Mouse (Mus musculus): ENCODE results near the gene Atp2b2. TPM values are rescaled to one million over a fixed set of nuclear protein-coding genes. Genes with fewer than 3 reads are reported as not detected.
A peak's percentile ranks its signal among the peaks of the same experiment; 100 is the strongest.

The Atp2b2 gene
- polyA plus RNA-seq, 1 experiment from 2014 or later, result 0.97 TPM

GRCm38 (mm10) chr6:113798921-113799320, 243.5 kb downstream of the Atp2b2 start:
- no peaks in the 10 kb centered on the region for H3K9me3 ChIP-seq (replicated peaks; ENCODE audit: control insufficient read depth, low read length)
- no peak for ATAC-seq (ENCODE audit: insufficient read depth, low FRiP score)
- H3K27me3 ChIP-seq (ENCODE audit: control insufficient read depth, insufficient read depth, low read length), result no peaks in the 10 kb centered on the region

GRCm38 (mm10) chr6:113795241-113795702, 247.1 kb downstream of the Atp2b2 start:
- 13% methylated on average over 4 of the region's 4 CpGs for WGBS
- H3K27me3 ChIP-seq (ENCODE audit: control insufficient read depth, insufficient read depth, low read length), result no peaks in the 10 kb centered on the region
- H3K4me3 ChIP-seq (replicated peaks; ENCODE audit: low read length), result no peak overlapping the region

More at GRCm38 (mm10) chr6:113798921-113799320, 243.5 kb downstream of the Atp2b2 start:
- Histone ChIP-seq H3K27ac (ENCODE audit: low read length) (no peak overlapping the region), H3K4me3 (replicated peaks; ENCODE audit: low read length) (no peak overlapping the region), H3K36me3 (ENCODE audit: control insufficient read depth, insufficient read depth, low read length) (no peaks in the 10 kb centered on the region), H3K4me2 (ENCODE audit: low read depth, low read length) (no peak overlapping the region), H3K9ac (ENCODE audit: low read length) (no peak overlapping the region), H3K4me1 (ENCODE audit: control insufficient read depth, insufficient read depth, low read length) (peaks cover 11% of the 10 kb centered on the region)
- 54% methylated on average over 2 of the region's 2 CpGs for WGBS

GRCm38 (mm10) chr6:113792368-113792767, 250.0 kb downstream of the Atp2b2 start:
- 72% methylated on average over 5 of the region's 5 CpGs for WGBS
- no peaks in the 10 kb centered on the region for H3K27me3 ChIP-seq (ENCODE audit: control insufficient read depth, insufficient read depth, low read length)
- no peak overlapping the region for H3K4me3 ChIP-seq (replicated peaks; ENCODE audit: low read length)
- no peaks in the 10 kb centered on the region for H3K36me3 ChIP-seq (ENCODE audit: control insufficient read depth, insufficient read depth, low read length)
- H3K4me1 ChIP-seq (ENCODE audit: control insufficient read depth, insufficient read depth, low read length), result peaks cover 11% of the 10 kb centered on the region
- no peak for ATAC-seq (ENCODE audit: insufficient read depth, low FRiP score)
- no peaks in the 10 kb centered on the region for H3K9me3 ChIP-seq (replicated peaks; ENCODE audit: control insufficient read depth, low read length)
- no peak overlapping the region for H3K4me2 ChIP-seq (ENCODE audit: low read depth, low read length)
- H3K27ac ChIP-seq (ENCODE audit: low read length), result no peak overlapping the region
- H3K9ac ChIP-seq (ENCODE audit: low read length), result no peak overlapping the region

More at GRCm38 (mm10) chr6:113795241-113795702, 247.1 kb downstream of the Atp2b2 start:
- H3K9me3 ChIP-seq (replicated peaks; ENCODE audit: control insufficient read depth, low read length), result no peaks in the 10 kb centered on the region
- peak; percentile 93 for ATAC-seq (ENCODE audit: insufficient read depth, low FRiP score)
- no peak overlapping the region for H3K4me2 ChIP-seq (ENCODE audit: low read depth, low read length)
- H3K9ac ChIP-seq (ENCODE audit: low read length), result no peak overlapping the region
- peaks cover 11% of the 10 kb centered on the region for H3K4me1 ChIP-seq (ENCODE audit: control insufficient read depth, insufficient read depth, low read length)
- no peaks in the 10 kb centered on the region for H3K36me3 ChIP-seq (ENCODE audit: control insufficient read depth, insufficient read depth, low read length)
- H3K27ac ChIP-seq (ENCODE audit: low read length), result peak overlapping the region; percentile 29; the same call in 1 of the 2 replicates

- Histone ChIP-seq H3K4me2 (ENCODE audit: low read depth, low read length) (no peak overlapping the region), H3K9me3 (replicated peaks; ENCODE audit: control insufficient read depth, low read length) (no peaks in the 10 kb centered on the region), H3K4me3 (replicated peaks; ENCODE audit: low read length) (no peak overlapping the region), H3K36me3 (ENCODE audit: control insufficient read depth, insufficient read depth, low read length) (no peaks in the 10 kb centered on the region), H3K9ac (ENCODE audit: low read length) (no peak overlapping the region), H3K27me3 (ENCODE audit: control insufficient read depth, insufficient read depth, low read length) (no peaks in the 10 kb centered on the region), H3K4me1 (ENCODE audit: control insufficient read depth, insufficient read depth, low read length) (peaks cover 11% of the 10 kb centered on the region), H3K27ac (ENCODE audit: low read length) (no peak overlapping the region)
- 50% methylated on average over 8 of the region's 8 CpGs for WGBS
- no peak for ATAC-seq (ENCODE audit: insufficient read depth, low FRiP score)
Measured at GRCm38 (mm10) chr6:113791012-113791411, 251.4 kb downstream of the Atp2b2 start.

GRCm38 (mm10) chr6:113787459-113787968, 254.9 kb downstream of the Atp2b2 start:
- Histone ChIP-seq H3K4me2 (ENCODE audit: low read depth, low read length) (no peak overlapping the region), H3K4me1 (ENCODE audit: control insufficient read depth, insufficient read depth, low read length) (no peaks in the 10 kb centered on the region), H3K27me3 (ENCODE audit: control insufficient read depth, insufficient read depth, low read length) (no peaks in the 10 kb centered on the region), H3K9ac (ENCODE audit: low read length) (no peak overlapping the region), H3K9me3 (replicated peaks; ENCODE audit: control insufficient read depth, low read length) (no peaks in the 10 kb centered on the region), H3K27ac (ENCODE audit: low read length) (no peak overlapping the region), H3K4me3 (replicated peaks; ENCODE audit: low read length) (no peak overlapping the region), H3K36me3 (ENCODE audit: control insufficient read depth, insufficient read depth, low read length) (no peaks in the 10 kb centered on the region)
- ATAC-seq (ENCODE audit: insufficient read depth, low FRiP score), result peak; percentile 33; the same call in 1 of the 2 replicates
- 33% methylated on average over 6 of the region's 6 CpGs for WGBS

- no peak for ATAC-seq (ENCODE audit: insufficient read depth, low FRiP score)
- Histone ChIP-seq H3K9me3 (replicated peaks; ENCODE audit: control insufficient read depth, low read length) (no peaks in the 10 kb centered on the region), H3K4me2 (ENCODE audit: low read depth, low read length) (no peak overlapping the region), H3K4me3 (replicated peaks; ENCODE audit: low read length) (no peak overlapping the region), H3K9ac (ENCODE audit: low read length) (no peak overlapping the region), H3K4me1 (ENCODE audit: control insufficient read depth, insufficient read depth, low read length) (no peaks in the 10 kb centered on the region), H3K27ac (ENCODE audit: low read length) (no peak overlapping the region), H3K27me3 (ENCODE audit: control insufficient read depth, insufficient read depth, low read length) (no peaks in the 10 kb centered on the region), H3K36me3 (ENCODE audit: control insufficient read depth, insufficient read depth, low read length) (no peaks in the 10 kb centered on the region)
- WGBS, result 80% methylated on average over 7 of the region's 7 CpGs
Measured at GRCm38 (mm10) chr6:113785658-113786057, 256.8 kb downstream of the Atp2b2 start.

- H3K9ac ChIP-seq (ENCODE audit: low read length), result no peak overlapping the region
- no peak overlapping the region for H3K4me2 ChIP-seq (ENCODE audit: low read depth, low read length)
- H3K27me3 ChIP-seq (ENCODE audit: control insufficient read depth, insufficient read depth, low read length), result no peaks in the 10 kb centered on the region
- H3K36me3 ChIP-seq (ENCODE audit: control insufficient read depth, insufficient read depth, low read length), result no peaks in the 10 kb centered on the region
- no peak overlapping the region for H3K4me3 ChIP-seq (replicated peaks; ENCODE audit: low read length)
- WGBS, result 49% methylated on average over 7 of the region's 7 CpGs
- ATAC-seq (ENCODE audit: insufficient read depth, low FRiP score), result no peak
- H3K27ac ChIP-seq (ENCODE audit: low read length), result no peak overlapping the region
- no peaks in the 10 kb centered on the region for H3K9me3 ChIP-seq (replicated peaks; ENCODE audit: control insufficient read depth, low read length)
- H3K4me1 ChIP-seq (ENCODE audit: control insufficient read depth, insufficient read depth, low read length), result no peaks in the 10 kb centered on the region
Measured at GRCm38 (mm10) chr6:113778229-113778753, 264.1 kb downstream of the Atp2b2 start.

- H3K36me3 ChIP-seq (ENCODE audit: control insufficient read depth, insufficient read depth, low read length), result no peaks in the 10 kb centered on the region
- ATAC-seq (ENCODE audit: insufficient read depth, low FRiP score), result no peak
- 48% methylated on average over 11 of the region's 11 CpGs for WGBS
Measured at GRCm38 (mm10) chr6:113768804-113769203, 273.6 kb downstream of the Atp2b2 start.

GRCm38 (mm10) chr6:113761644-113762043, 280.8 kb downstream of the Atp2b2 start:
- H3K36me3 ChIP-seq (ENCODE audit: control insufficient read depth, insufficient read depth, low read length), result no peaks in the 10 kb centered on the region
- no peak overlapping the region for H3K4me3 ChIP-seq (replicated peaks; ENCODE audit: low read length)
- no peak overlapping the region for H3K27ac ChIP-seq (ENCODE audit: low read length)
- 26% methylated on average over 7 of the region's 7 CpGs for WGBS
- no peak overlapping the region for H3K9ac ChIP-seq (ENCODE audit: low read length)
- H3K9me3 ChIP-seq (replicated peaks; ENCODE audit: control insufficient read depth, low read length), result no peaks in the 10 kb centered on the region
- H3K4me2 ChIP-seq (ENCODE audit: low read depth, low read length), result no peak overlapping the region
- no peaks in the 10 kb centered on the region for H3K4me1 ChIP-seq (ENCODE audit: control insufficient read depth, insufficient read depth, low read length)
- 0 out of 2 replicates have a peak, but pooled peaks have one; percentile 34 for ATAC-seq (ENCODE audit: insufficient read depth, low FRiP score)
- no peaks in the 10 kb centered on the region for H3K27me3 ChIP-seq (ENCODE audit: control insufficient read depth, insufficient read depth, low read length)

More at GRCm38 (mm10) chr6:113768804-113769203, 273.6 kb downstream of the Atp2b2 start:
- Histone ChIP-seq H3K27me3 (ENCODE audit: control insufficient read depth, insufficient read depth, low read length) (no peaks in the 10 kb centered on the region), H3K9ac (ENCODE audit: low read length) (no peak overlapping the region), H3K9me3 (replicated peaks; ENCODE audit: control insufficient read depth, low read length) (no peaks in the 10 kb centered on the region), H3K4me2 (ENCODE audit: low read depth, low read length) (no peak overlapping the region), H3K4me3 (replicated peaks; ENCODE audit: low read length) (no peak overlapping the region), H3K27ac (ENCODE audit: low read length) (no peak overlapping the region), H3K4me1 (ENCODE audit: control insufficient read depth, insufficient read depth, low read length) (no peaks in the 10 kb centered on the region)
